Mouse (Mus musculus): ENCODE measurements at regions not wholly inside any gene's neighbourhood (a gene's known extent, or its start where the extent isn't known, plus 50 kb on each side); places are given as distances from the start of the nearest gene placed in this dataset.

DNA sequence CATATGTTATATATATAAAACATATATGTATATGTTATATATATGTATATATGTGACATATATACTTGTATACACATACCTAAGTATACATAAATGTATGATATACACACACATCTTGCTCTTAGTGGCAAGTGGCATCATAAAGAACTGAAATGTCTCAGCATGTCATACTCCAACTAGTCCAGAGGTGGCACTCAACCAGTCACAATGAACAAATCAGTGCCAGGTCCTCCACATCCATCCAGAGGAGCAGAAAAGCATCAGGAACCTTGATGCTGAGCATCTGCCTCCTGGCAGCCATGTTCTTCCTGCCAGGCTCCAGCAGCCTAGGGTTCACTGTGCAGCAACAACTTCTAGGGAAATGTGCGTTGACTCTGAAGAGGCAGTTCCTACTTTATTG, 405.2 kb upstream of the Mki67 start:
- no peak for TF ChIP-seq POLR2A (IDR thresholded peaks at IDR 0.05; ENCODE audit: low read depth, low read length)
- no peak for TF ChIP-seq CTCF (IDR thresholded peaks at IDR 0.05; ENCODE audit: borderline replicate concordance, insufficient read depth, low read length)

All from embryonic fibroblast, embryonic 13.5 days (primary cell).